Mouse (Mus musculus): ENCODE measurements around the gene Trim7.
A peak's percentile ranks its signal among the peaks of the same experiment; 100 is the strongest.

GRCm38 (mm10) chr11:48779450-48779849, 46.5 kb upstream of the Trim7 start:
- TF ChIP-seq CTCF (conservative IDR thresholded peaks at IDR 0.05; ENCODE audit: insufficient read depth, insufficient read length, low read depth, low read length): peak; percentile 59
- no peak for TF ChIP-seq POLR2A (IDR thresholded peaks at IDR 0.05; ENCODE audit: low read depth, low read length)
